Mouse (Mus musculus) NIH3T3 (cell line): ENCODE measurements around the gene Vmn2r108.
"Not testable (repeated sequence)": the region's sequence is repeated elsewhere in the genome, so short reads cannot be mapped to it uniquely, and the experiment has no call there.

Experiments
- DNase-seq: peaks from one replicate; pipeline ENCODE4 v3.0.0-alpha.2; 2012; ENCODE audit warnings: low read depth

The Vmn2r108 gene

GRCm38 (mm10) chr17:20481231-20481630 lies at the start of gene Vmn2r108:
Gene Vmn2r108 (minus strand): TSS chr17:20481331.
- no peak for DNase-seq

- DNase-seq = not testable (repeated sequence)
Observed at GRCm38 (mm10) chr17:20508247-20508646, 27.1 kb upstream of the Vmn2r108 start.

DNA sequence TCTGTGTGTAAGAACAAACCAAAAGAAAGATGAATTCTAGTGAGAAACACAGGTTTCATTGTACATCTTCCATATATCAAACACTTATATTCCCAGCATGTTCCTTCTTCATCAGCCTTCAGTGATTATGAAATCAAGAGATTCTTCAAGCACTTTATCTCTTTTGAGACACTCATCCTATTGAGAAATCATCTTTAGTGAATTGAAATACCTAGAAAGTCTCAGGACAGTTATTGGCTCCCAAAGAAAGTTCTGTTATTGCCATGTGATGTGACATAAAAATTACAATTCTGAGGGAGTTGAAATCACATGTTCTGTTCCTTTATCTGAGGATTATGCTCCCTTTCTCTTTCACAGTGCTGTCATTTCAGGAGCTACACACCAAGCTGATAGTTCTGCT lies 16.7 kb upstream of the Vmn2r108 start, which contains the start of gene Vmn1r225:
Vmn1r225 (plus strand) TSS at position 301 of the 400 bp plus-strand sequence.
- no peak for DNase-seq

DNA sequence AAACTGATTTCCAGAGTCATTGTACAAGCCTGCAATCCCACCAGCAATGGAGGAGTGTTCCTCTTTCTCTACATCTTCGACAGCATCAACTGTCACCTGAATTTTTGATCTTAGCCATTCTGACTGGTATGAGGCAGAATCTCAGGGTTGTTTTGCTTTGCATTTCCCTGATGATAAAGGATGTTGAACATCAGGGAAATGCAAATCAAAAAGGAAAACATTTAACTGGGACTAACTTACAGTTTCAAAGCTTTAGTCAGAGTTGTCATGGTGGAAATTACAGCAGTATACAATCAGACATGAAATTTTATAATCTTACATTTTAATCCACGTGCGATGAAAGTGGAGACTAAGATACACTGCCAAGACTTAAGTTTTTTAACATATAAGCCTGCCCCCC lies 7.8 kb downstream of the Vmn2r108 start:
- DNase-seq = no peak

- no peak for DNase-seq
Observed at GRCm38 (mm10) chr17:20439263-20439662, 41.9 kb downstream of the Vmn2r108 start.

- DNase-seq = no peak
Observed at GRCm38 (mm10) chr17:20413846-20414245, 67.3 kb downstream of the Vmn2r108 start, which contains the start of gene Vmn1r224. Gene Vmn1r224 (plus strand): TSS chr17:20414146.
